Mouse (Mus musculus) WW6 (cell line): ENCODE measurements around the gene Lrpap1.

Experiments
- DNase-seq: peaks from one replicate; pipeline ENCODE4 v3.0.0-alpha.2; 2013; ENCODE audit warnings: low read depth, low spot score

The Lrpap1 gene

DNA sequence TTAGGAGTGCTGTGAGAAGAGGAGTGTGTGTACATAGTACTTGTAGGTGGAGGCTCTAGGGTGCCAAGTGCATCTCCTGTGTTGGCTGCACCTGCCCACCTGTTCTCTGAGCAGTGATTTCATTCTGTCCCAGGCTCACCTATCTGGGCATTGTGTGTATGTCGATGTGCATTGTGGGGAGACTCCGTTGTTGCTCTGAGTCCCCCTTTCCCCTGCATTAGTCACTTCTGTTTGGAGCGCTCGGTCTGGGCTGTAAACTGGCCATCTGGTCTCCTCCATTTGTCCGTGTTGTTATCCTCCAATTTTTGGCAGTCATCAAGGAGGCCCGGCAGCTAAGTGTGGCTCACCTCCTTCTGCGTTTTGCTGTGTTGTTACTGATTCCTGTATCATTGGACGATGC is 14.5 kb upstream of the Lrpap1 start:
- no peak for DNase-seq

DNA sequence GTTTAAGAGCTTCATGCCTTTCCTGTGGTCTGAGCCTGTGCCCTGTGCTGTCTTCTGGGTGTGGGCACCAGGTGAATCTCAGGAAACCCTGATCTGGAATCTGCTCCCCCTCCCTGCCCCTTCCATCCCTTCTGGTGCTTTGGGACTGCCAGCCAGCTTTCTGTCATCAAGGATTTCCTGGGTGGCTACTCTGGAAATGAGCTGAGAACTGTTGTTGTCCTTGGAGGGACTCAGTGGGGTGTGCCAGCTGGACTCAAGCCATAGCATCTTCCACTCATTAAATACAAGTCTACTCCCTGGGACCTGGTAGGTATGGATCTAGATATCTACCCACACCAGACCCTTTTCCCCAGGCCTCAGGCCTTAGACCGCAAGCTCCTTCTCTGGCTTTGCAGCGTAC is 12.9 kb upstream of the Lrpap1 start:
- no peak for DNase-seq

DNA sequence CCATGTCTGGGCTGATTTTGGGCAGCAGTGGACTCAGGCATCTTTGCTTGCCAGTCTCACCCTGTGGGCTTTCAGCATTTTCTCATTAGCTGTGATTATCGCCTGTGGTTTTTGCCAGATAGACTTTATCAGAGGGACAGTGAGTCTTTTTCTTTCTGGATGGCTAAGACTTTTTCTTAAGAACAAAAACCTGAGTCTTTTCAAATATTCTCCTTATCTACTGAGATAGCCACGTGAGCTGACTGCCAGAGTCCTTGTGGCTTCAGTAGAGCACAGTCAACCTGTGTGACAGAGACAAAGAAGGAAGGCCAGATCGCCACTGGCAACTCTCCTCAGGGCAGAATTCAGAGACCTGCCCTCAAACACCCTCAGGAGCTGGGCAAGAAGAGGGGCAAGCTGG is 12.1 kb upstream of the Lrpap1 start:
- DNase-seq, result no peak

DNA sequence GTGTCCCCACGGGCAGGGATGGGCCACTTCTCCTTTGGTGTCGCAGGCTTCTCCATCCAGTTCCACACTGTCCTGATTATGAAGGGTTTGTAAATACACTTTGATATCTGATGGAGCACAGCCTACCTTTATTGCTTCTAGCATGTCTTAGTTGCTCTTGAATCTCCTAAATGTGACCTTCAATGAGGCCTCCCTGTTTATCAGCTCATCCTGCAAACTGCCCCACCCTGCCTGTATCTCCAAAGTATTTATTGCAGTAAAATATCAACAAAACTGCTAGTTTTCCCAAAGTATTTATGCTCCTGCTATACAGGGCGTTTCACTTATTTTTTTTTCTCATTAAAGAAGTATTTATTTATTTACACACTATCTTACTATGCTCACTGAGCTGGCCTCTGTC is 10.4 kb upstream of the Lrpap1 start:
- DNase-seq, result no peak

DNA sequence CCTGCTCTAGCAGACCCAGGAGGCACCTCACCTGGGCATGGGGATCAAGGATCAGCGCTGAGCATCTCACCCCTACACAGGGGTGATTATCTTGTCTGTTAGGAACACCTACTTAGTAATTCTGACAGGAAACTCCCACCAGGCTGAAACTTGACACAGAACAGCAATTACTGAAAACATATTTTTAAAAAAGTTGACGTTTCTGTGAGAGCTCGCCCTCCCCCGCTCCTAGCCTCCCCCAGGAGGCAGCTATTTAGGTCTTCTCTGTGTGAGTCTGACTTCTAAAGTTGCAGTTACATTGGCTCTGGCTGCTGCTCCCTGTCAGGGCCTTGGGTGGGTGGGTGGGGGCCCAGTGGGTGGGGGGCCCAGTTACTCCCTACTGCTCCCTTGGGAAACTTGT is 6.9 kb upstream of the Lrpap1 start:
- no peak for DNase-seq

DNA sequence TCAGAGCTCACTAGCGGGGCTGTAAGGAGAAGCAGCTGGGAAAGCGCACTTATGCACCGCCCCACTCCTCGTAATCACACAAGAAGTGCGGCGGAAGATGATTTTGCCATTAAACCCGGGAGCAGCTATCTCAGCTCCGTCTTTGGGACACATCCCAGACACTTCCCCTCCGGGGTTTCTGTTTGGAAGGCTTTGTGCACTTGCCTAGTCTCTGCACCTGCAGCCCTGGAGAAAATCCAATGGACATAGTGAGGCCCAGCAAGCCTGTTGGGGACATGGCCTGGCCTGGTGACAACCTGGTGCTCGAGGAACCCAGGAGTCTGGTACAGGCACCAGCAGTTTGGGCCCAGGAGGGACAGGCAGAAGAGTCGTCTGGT is 344 bp upstream of the Lrpap1 start:
- no peak for DNase-seq

DNA sequence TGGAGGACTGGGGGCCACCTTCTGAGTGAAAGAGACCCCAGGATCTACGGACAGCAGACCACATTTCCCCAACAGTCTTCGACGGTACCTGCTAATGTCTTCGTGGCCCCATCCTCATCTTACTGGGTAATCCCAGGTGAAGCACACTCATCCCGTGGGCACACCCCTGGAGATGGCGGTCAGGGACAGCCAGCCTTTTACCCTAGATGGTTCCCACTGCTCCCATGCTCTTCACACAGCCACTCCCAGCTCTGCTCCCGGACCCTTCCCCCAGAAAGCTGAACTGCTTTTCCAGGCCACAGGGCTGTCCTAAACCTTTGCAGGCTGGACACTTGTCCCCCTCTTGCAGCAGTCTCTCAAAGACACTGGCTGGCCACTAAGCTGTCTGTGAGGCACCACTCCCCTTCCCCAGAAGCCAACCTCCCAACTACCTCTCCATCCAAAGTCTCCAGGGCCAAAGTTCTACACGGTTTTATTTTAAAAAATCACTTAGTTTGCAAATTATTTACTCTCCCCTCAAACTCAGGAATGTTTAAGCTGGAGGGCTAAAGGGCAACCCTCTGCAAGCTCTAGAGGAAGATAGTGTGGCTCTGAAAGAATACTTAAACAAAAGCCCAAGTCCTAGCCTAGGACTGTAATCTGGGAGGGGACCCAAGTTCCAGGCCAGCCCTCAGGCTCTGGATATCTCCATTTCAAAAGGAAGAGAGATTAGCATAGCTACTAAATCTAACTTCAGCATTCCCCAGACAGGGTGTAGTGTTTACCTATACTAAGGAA is 1.2 kb downstream of the Lrpap1 start:
- peak; percentile 34 for DNase-seq

DNA sequence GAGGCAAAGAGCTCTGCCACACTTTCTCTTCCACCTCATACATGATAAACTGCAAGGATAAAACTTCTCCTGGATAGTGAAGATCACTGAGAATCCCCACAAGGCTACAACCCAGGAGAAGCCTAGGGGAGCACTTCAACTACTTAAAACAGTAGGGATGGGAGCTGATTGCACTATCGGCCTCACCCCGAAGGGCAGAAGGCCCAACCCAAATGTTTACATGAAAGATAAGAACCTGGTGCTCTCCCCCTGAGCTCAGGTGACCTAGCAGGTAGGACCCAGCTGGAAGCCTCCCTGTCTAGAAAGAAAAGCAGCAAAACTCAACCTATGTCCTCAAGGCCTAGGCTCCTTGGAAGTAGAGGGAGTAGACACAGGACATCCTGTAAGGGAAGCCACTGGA is 2.0 kb downstream of the Lrpap1 start:
- no peak for DNase-seq

DNA sequence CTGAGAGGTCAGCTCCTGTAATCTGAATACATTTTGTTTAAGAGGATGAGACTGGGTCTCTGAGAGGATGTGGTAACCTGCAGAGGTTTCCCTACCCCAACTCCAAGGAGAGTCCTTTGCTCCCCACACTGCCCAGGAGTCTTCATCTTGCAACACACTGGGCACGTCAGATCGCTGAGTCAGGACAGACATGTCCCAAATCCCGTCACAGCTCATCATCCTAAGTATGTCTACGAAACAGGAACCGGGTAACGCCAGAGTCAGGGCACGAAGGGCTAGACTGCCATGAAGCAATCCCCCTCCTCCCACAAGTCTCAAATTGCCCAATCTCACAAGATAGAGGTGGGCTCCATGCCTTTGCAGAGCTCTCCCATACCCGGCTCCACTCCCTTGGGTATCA is 2.5 kb downstream of the Lrpap1 start:
- DNase-seq, result no peak

DNA sequence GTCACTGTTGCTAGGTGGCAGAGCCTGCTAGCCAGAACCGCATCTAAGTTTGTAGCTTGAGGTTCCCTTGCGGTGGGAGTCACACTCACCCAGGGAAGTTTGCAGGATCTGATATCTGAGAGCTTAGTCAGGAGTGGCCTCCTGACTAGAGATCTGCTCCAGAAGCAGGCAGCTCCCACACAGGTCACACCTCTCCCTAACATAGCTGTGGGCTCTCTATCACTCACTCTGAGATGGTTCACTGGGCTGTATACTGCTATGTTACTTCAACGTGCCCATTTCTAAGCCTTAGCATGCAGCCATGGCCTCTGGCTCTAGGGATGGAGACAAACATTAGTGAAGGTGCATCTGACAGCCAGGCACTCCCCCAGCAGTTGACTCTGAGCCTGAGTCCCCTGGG is 13.9 kb downstream of the Lrpap1 start:
- no peak for DNase-seq

DNA sequence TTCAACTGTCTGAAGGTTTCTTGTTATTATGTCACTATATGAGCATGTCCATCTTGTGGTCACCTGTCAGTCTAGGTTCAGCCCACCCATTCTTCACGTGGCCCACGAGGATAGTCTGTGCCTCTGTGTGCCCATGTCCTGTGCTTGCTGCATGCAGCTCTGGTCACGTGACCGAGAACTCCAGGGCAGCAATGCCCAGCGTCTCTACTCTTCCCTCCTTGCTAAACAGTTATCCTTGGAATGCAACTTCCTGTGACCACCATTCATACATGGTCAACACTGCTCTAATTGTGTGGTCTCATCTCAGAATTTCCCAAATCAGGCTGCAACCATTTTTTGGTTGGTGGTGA is 16.0 kb downstream of the Lrpap1 start:
- no peak for DNase-seq

DNA sequence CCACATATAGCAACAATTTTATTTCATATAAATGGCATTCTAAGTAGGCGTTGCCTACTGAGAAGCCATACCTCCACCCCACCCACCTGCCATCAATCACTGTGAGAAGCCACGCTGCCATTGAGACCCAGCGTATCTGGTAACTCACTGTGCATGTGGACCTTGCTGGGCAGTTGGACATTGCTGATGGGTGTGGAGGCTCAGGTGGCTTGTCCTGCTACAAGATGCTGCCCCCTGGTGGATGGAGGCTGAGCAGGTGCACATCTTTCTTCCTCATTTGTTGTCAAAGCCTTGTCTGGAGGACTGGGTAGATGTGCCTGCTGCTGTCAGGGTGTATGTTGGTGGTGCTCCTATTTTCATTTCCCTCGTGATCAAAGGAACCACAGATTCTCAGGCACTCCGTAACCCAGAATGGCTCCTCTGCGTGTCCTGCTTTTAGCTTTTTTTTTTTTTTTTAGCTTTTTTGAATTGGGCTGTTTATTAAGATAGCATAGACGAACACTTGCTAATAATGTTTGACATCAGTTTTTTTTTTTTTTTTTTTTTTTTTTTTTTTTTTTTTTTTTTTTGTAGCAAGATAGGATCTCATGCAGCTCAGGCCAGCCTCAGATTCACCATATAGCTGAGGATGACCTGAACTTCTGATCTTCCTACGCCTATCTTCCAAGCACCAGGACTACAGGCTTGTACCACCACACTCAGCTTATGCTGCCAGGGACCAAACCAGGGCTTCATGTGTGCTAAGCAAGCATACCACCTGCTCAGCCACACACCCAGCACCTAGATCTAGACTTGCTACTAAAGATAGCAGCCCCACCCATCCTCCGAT is 16.6 kb downstream of the Lrpap1 start:
- peak; percentile 67 for DNase-seq

DNA sequence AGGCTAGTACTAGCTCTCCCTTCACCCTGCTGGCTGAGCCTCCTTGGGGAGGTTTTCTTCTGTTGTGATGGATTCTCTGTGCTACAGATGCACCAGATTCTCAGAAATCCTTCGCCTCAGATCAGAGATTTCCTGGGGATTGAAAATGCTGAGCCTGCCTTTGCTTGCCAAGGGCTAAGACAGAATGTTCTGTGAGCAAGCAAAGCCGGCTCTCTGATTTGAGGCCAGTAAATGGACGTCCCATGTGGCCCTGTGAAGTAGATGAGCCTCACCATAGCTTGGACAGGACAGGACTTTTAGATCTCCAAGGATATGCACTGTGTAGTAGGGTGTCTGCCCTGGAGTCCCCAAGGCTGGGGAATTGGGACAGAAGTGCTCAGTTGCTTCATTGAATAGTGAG is 20.7 kb downstream of the Lrpap1 start:
- DNase-seq, result no peak

DNA sequence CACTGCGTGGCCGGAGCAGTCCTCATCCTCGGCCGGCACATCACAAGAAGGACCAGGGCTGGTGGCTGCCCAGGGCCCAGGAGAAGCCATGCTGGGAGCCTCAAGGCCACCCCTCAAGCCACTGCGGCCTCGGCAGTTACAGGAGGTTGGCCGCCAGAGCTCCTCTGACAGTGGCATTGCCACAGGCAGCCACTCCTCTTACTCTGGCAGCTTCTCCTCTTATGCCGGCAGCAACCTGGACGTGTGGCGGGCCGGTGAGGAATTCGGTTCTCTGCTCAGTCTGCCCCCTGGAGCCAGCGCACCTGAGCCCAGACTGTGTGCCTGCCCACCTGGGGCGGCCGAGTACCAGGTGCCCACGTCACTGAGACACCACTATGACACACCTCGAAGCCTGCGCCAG is 26.5 kb downstream of the Lrpap1 start:
- no peak for DNase-seq

DNA sequence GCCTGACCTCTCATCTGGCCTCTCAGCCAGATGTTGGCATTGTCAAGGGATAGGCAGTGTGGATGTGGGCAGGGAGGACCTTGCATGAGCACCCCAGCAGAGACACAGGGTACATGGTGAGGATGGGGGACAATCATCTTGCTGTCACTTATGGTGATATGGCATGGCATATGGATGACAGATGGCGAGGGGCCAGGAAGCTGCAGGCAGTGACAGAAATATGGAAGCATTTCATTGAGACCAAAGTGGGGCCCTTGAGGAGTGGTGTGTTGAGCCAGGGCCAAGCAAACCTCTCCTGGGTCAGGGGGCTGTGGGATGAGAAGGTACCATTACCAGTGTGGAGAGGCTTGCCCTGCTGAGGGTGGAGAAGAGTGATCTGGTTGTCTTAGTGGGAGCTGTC is 29.2 kb downstream of the Lrpap1 start:
- no peak for DNase-seq

DNA sequence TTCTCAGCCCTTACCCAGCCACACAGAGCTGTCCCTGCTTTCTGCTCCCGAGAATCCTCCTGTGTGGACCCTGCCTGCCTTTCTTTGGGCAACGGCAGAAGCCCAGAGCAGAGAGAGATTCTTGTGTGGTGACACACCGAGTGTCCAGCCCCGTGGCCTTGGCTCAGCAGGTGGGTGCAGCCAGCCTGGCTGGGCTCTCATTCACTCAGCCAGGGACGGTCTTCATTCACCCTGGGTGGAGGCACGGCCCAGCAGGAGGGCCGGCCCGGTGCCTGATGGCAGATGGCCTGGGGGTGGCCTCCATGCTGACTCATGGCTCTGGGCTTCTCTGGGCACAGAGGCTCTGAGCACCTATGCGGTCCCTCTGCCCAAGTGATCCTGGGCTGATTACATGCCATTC is 31.6 kb downstream of the Lrpap1 start:
- DNase-seq, result no peak

DNA sequence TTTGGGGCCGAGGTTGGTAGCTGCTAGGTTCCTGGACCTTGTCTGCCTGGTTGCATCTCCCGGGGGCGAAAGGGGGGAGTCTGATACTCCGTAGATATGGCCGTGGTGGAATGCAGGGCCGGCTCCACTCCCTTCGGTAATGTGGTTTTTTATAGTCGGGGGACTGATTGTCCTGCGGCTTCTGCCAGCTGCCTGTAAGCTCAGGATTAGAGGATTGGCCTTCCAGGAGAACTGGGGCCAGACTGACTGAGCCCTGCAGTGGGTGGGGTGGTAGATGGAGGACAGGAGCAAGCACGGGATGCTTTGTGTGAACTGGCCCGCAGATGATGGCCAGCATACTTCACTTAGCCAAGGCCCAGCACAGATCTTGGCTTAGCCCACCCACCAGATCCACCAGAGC is 32.3 kb downstream of the Lrpap1 start:
- no peak for DNase-seq

DNA sequence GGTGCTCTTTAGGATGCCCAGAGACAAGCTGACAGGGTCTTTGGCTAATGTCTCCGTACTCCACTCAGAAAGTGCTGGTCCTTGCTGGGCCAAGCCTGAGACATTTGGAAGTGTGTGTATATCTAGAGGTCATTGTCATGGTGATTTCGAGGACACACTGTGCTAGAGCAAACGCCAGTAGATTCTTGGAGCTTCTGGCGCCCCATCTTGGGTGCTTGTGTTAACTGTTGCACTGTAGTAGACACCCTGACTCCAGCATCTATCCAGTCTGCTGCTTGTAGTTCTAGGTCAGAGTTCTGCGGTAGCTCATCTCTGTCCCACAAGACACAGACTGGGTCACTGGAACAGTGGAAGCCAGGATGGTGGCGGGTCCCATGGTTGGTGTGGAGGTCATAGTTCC is 33.7 kb downstream of the Lrpap1 start:
- DNase-seq, result no peak

DNA sequence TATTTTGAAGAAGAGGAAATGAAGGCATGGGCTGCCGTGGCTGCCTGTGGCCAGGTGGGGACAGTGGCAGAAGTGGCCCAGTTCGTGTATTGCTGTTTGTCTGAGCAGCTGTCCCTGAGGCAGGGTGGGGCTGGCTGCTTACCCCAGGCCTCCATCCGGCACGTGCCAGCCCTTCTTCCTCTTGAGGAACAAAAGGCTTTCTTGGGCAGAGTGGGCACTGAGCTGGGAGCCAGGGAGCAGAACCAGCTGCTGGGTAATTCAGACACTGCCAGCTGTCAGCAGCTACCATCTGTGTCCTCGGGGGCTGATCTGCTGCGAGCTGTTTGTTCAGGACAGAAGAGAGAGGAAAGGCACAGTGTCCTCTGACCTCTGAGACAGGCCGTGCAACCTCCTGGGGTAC is 34.6 kb downstream of the Lrpap1 start:
- no peak for DNase-seq

DNA sequence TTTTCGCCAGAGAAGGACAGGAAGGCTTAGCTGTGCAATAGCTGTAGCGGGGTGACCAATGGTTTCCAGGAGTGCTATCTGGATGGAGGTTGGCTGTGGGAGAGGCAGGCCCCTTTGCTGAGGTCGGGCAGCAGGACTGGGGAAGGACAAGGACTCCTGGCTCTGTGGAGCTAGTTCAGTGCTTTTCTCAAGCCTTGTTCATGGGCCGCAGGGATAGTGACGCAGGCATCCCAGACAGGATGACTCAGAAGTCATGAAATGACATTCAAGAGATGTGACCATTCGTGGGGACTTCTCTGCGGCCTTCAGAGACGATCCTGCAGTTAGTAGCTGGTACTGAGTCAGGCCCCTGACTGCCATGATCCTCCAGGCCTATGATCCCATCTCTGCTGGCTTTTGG is 35.3 kb downstream of the Lrpap1 start:
- no peak for DNase-seq

DNA sequence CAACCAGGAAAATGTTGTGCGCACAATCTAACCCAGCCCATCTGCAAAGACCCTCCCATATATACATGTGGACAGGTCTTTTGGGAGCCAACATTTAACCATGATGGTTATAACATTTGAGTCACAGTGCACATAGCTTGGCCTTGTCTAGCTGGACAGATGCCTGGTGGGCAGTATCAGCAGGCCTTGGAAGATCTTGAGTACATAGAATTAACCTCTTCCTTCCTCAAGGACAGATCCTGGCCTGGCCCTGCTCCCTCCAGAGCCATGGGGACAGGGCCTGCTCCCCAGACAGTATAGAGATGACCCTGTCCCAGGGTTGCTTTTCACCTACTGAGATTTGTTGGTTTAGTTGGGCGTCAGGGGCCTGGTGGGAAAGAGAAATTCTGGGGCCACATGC is 35.7 kb downstream of the Lrpap1 start:
- no peak for DNase-seq

DNA sequence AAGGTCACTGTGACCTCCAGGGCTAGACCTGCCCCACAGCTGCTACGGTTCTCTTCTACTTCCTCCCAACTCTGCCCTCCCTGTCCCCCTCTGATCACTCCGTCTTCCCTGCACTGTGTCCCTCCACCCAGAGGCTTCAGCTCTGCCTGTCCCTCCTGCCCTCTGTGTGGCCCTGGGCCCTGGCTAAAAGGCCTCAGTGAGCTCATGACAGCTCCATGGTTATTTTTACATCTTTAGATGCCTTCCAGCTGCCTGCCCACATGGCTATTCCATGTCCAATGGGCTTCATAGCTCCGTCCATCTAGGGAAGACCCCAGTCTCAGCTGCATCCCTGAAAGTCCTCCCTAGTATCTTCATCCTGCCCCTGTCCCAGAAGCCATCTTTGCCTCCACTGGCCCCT is 45.5 kb downstream of the Lrpap1 start:
- no peak for DNase-seq

DNA sequence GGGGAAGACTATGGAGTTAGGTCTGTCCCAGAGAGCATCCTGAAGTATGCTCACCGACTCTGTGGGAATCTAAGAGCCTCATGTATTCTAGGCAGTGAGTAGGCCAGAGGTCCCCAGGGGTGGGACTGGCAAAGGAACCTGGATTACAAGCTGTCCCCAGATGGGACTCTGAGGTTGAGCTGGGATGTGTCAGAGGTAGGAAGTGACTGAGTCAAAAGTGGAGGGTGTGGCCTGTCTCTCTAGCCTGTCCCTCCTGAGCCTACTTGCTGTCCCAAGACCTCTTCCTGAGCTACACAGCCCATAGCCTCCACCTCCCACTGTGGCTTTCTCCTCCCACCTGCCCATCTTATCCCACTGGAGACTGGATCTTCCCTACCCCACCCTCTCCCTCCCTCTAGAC is 47.4 kb downstream of the Lrpap1 start:
- DNase-seq, result no peak

DNA sequence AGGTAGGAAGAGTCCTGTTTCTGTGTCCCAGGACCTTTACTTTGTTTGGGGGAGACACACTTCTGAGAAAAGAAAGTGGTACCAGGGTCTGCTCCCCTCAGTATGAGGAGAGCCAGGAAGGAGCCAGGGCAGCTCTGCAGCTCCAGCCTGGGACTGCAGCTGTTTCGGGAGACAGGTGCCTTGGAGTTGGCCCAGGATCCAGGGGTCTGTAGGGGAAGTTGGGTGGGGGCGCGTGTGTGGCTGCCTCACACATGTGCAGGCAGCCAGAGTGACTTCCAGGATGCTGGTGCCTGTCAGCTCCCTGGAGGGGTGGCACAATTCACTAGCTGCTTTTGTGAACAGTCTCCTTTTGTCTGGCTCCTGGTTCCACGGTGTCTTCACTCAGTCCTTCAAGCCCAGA is 48.0 kb downstream of the Lrpap1 start:
- DNase-seq, result no peak
